Mouse (Mus musculus) thymus, postnatal 14 days (tissue): Measurements from ENCODE around the gene Bad.

Experiments used
- DNase-seq: peaks from one replicate; pipeline ENCODE4 v3.0.0; 2021

Gene Bad

DNA sequence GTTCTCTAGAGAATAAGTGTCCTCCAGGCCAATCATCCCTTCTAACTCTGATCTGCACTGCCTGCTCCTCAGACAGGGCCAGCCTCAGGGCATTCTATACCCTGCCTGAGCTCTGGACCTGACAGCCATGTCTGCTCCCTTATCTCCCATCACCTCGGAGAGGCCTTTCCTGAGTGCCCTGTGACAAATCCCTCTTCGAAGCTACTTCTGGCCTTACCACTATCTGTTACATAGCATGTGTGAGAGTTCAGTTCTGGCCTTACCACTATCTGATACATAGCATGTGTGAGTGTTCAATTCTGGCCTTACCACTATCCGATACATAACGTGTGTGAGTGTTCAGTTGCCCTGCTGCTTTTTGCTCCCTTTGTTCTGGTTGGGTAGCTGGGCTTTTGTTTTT, 26.4 kb upstream of the Bad start:
- DNase-seq: no peak

DNA sequence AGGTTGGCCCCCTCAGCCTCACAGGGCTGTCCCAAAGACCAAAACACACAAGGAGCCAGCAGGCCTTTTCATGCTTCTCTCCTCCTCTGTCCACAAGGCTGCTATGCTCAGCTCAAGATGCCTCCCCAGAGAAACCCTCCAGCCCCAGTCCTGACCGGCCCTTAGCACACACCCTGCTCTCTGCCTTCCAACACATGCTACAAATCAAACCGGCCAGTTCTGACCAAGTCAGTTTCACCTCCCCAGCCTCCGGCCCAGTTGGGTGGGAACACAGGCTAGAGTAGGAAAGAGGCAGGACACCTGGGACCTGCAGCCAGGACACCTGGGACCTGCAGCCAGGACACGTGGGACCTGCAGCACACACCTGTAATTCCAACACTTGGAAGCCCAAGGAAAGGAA, 25.2 kb upstream of the Bad start:
- no peak for DNase-seq

DNA sequence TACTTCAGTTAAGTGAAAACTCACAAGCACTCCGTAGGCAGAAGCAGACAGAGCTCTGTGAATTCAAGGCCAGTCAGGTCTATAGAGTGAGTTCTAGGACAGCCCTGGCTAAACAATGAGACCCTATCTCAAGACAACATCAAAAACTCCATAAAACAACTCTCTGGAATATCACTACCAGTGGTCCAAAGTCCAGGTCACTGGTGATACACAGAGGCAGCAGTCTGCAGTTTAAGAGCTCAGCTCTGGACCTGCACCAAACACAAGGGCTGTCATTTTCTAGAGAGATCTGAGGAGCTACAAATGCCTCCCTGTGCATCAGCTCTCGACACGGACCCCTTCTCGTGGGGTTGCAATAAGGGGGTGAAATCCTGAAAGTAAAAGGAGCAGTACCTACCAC, 23.3 kb upstream of the Bad start:
- DNase-seq: no peak

DNA sequence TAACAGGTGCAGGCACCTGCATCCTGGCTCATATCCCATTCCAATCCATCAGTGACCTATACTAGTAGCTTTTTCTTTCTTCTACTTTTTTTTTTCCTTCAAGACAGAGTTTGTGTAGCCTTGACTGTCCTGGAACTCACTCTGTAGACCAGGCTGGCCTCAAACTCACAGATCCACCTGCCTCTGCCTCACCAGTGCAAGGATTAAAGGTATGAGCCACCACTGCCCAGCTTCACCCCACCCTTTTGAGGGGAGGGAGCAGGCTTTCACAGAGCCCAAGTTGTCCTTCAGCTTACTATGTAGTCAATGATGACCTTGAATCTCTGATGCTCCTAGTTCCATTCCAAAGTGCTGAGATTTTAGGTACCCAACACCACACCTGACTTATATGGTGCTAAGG, 22.2 kb upstream of the Bad start:
- DNase-seq: no peak

DNA sequence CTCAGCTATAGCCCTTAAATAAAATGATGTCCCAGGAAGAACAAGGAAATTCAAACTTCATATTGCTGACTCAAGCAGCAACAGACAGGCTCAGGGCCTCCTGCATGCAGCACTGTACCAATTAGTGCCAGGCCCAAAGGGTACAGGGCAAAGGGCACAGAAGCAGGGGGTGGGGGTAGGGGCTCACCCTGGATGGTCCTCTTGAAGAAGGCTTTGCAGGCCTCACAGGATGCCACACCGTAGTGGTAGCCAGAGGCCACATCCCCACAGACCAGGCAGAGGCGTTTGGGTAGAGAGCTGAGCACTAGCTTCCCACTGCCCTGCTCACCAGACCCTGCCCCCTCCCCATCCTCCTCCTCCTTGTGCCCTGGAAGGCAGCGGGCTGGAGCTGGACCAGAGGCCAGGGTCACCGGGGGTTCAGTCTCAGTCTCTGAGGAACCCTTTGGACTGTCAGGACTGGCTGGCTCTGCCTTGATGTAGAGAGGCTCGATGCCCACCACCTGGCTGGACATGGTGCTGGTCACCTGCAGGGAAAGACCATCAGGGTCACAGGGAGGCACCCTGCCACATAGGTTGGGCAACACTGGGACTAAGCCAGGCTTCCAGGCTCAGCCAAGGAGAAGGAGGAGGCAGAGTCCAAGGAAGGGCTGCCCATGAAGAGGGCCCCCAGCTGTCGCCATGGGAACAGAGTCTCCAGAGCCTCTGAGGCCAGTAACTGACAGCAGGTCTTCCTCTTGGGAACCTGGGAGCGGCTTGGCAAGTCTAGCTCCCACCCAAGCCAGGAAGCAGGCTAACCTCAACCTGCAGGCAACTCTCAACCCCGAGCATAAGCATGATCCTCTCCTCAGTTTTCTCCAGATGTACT, 21.6 kb upstream of the Bad start:
- DNase-seq: peak; percentile 30

DNA sequence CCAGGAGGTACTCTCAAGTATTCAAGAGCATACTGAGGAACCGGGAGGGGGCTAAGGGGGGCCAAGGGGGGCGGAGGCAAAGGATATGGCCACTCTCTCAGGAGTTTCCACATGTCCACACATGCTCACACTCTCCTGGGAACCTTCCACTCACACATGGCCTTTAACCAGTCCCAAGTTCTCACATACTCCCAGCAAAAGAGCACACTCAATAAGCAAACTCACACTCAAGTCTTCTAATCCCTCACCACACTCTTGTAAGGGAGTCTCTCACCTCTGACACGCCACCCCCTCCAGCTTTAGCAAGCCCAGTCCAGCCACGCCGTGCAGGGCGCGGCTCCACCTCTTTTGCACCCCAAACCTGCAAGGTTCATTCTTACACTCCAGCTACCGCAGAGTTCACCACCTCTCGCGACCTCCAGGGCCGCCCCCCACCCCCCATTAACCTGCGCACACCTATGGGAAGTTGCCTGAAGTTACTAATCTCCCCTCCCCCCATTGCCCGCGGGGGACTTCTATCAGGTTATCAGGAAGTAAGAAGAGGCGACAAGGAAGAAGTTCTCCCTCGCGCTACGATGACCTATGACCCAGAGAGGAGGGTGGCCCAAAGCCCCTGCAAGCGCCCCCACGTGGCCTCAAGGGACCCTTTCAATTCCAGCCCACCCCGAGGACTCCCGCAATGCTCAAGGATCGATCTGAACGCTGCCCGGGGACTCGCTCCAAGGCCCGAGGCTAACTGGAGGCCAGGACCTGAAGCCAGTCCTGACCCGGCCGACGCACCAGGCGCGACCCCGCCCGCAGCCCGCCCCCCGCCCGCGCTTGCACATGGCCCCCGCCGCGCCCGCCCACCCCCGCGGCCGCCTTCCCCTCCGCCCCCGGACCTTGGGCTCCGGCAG, 20.7 kb upstream of the Bad start:
- peak; percentile 77 for DNase-seq

DNA sequence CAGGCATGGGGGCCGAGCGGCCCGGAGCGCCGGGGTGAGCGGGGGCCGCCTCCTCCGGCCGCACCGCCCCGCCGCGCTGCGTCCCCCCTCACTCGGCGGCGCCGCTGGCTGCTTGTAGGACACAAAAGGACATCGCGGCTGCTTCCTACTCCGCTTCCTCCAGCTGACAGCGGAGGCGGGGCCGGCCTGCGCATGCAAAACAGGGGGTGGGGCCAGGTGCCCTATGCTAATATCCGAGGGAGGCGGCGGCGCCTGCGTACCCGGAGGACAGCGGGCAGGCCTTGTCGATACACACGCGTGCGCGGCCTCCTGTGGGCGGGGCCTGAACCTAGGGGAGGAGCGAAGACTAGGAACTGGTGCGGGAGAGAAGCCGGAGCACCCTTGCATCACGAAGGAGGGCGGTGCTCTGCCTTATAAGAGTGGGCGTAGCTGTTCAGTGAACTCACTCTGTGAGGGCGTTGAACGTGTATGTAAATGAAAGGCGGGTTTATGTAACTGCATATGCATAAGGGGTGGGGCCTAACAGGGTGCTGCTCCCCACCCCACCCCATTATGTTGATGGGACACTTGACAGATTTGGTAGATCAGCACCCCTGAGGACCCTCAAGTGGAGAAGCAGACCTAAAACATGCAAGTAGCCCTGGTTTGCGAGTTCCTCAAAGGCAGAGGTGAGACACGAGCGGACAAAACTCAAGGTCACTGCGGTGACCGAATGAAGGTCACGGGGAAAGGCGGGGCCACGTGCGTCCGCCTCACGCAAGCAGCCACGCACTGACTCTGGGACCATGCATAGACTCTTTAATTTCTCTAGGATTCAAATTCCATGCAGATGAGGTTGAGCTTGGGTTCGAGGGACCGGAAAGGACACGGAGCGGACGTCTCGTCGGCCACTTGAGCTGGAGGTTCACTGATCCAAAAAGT, 19.8 kb upstream of the Bad start, which contains the start of gene Esrra:
Gene Esrra (minus strand): TSS at position 167 of the 921 bp plus-strand sequence.
- DNase-seq: peak; percentile 100

DNA sequence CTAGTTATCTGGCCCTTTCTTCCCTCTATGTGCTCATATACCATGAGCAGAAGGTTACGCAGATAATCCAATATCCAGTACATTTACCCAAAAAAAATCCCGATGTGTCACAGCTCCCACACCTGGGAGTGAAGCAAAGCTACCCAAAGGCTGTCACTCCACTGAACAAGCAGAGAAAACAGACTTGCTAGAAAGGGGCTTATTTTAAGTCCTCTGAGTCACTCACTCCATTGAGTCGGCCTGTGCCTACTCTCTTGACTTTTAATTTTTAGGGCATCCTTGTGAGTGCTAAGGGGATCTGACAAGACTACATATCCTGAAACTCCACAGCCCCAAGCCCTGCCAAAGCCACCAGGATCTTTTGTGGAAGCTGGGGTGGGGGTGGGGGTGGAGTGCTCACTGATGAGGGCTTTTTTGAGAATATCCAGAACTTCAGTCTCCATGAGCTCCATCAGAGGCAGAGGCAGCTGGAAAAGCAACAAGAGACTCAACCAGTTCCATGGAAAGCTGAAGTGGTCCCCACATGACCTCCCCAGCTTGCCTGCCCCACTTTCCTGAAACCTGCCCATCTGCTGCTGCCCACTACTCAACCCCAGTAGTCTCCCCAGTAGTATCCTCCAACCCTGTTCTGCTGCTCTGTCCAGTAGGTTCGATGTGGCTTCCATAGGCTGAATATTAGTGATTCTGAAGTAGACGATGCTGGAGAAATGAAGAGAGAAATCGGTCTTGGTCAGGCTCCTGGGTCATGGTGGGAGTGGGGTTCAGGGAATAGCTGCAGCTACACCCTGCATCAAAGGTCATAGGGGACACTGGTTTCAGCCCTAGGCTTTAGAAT, 18.5 kb upstream of the Bad start:
- DNase-seq: no peak

DNA sequence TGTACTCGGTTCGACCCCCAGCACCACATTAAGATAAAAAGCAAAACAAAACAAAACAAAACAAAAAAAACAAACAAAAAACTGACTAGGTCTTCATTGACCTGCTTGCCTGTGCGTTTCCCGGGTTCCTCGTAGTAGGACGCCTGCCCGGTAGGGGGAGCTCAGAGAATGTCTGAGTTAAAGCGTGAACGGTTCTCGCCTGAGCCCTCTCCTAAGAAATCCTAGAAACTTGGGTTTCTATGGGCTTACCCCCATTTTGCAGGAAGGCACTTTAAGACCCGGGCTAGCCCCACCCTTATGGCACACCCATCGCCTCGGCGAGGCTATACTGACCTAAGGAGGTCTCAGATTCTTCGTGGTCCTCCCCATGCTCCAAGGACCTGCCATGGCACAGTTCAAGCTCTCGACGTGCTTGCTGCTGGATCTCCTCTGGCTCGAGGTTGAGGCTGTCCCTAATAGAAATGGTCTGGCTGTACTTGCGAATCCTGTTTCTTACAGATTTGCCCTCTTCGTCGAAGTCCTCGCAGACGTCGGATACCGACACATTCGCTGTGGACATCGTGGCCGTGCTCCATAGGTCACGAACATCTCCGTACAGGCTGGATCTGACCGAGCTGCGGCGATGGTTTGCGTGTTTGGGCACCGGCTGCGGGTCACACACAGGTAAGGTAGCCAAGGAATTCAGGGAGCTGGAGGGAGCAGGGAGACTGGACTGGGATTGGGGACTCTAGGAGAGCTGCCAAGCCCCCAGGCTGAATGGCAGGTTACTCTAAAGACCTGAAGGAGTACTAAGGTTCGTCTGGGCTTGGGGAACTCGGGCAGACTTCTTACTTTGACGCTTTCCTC, 17.0 kb upstream of the Bad start:
- DNase-seq: peak; percentile 89

DNA sequence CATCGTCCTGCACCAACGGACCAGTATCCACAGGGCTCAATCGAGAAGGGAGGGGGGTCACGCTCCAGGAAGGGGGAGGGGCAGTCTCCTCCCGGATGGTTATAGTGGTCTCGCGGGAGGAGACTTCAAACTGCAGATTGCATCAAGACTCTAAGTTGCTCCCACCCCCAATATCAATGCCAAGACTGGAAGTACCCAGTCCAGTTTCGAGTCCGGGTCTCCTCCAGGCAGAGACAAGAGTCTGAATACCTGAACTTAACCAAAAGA, 16.4 kb upstream of the Bad start, which contains the start of gene Catsperz:
Gene Catsperz (minus strand): TSS at position 74 of the 267 bp plus-strand sequence.
- no peak for DNase-seq

DNA sequence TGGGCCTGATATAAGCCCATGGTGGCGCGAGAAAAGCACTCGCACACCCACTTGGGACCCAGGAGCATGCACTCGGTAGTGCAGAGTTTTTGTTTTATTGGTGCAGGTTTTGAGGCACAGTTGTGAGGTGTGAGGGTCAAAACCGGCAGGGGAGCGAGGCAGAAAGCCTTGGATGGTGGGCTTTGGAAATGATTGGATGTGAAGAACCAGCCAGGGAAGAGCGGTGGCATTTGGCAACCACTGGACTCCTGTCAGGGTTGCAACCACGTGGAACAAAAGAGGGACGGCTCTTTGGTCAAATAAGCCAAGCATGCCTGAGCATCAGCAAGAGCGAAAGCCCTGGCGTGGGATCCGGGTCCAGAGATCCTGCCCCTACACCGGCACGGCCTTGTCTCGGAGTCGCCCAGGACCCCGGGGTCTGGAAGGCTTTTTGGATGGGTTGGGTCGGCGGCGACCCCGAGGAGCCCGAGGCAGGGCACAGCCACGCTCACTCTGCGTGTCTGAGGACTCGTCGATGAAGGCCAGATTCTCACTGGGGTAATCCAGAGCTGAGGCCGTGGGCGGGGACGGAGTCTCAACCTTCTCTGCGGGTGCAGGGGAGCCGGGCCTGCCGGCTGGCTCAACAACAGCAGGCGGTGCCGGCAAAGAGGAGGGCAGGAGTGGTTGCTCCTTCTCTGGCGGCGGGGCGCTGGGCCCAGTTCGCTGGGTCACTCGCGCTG, 15.9 kb upstream of the Bad start:
- DNase-seq: no peak

DNA sequence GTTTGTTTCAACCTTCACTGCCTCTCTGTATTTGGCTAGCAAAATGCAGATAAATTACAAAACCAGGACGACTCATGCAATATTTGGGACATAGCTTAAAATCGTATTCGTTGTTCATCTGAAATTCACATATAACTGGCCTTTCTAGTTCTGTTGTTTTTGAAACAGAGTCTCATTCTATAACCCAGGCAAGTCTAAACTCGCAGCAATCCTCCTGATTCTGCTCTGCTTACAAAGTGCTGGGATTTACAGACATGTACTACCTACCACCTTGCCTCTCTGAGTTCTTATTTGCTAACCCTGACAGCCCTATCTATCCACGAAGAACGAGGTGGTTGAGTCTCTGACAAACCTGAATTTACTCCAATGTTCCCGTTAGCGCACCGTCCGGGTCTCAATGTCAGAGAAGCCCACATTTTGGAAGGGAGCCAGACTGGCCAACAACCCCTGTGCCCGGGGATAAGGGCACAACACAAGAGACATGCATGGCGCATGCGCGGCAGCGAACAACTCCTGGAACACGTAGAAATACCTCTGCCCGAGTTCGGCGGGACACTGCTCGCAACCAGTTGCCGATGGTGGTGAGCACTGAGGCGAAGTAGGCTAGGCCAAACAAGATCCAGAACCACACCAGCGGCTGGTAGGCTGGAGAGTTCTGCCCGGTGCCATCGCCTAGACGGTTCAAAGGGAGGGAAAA, 15.0 kb upstream of the Bad start:
- peak; percentile 37 for DNase-seq

DNA sequence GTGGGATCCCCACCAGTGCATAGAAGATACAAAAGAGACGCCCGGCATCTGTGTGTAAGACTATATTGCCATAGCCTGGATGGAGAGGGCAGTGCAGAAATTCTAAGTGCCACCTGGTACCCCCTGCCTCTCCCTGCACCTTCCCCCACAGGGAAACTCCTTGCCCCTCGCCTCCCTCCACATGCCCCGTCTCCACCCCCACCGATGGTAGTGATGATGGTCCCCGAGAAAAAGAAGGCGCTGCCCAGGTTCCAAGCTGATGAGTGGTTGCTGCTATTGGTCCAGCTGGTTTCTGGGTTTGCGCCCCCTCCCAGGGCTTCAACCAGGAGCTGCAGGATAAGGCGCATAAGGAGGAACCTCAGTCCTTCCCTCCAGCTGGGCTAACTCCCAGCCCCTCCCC, 13.6 kb upstream of the Bad start:
- DNase-seq: no peak

DNA sequence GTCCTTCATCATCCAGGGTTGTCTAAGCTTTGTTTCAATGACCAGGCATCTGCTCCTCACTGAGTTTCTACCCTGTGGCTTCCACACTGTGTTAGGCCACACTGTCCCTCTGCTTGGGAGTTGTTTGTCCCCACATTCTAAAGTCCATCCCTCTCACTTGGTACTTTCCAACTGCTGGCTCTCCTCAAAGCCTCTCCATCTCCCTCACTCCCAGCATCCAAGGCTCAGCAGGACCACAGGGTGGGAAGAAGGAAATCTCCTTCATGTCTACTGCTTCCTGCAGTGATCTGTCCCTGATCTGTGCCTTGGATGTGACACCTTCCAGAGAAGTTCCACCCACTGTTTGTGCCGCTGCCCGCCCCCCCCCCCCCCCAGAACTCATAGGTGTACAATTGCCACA, 10.7 kb upstream of the Bad start:
- DNase-seq: no peak

DNA sequence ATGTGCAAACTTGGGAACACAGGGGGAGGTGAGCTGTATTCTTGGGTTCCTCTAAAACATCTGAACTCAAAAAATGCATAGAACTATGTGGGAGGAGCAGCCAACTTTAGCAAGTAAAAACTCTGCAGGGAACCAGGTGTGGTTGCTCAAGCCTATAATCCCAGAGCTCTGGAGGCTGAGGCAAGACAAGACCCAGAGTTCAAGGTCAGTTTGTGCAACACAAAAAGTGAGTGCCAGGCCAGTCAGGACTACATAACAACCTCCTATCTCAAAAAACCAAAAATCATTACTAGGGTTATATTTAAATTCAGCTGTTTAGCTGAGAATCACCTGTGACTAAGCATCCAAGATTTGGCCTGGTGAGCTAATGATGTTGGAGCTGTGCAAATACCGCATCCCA, 9.6 kb upstream of the Bad start:
- DNase-seq: no peak

DNA sequence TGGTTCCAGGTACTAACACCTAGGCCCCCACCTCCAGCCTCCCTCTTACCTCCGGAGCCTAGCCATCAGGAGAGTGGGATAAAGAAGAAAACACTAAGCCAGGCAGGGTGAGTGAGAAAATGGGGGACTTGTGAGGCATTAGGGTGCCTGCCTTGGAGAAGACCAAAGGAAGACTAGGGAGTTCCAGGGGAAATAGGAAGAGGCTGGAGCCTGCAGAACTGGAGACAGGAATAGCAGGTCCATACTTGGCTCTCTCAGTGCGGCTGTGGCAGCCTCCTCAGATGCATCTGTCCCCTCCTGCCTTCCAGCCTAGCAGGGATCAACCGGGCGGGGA, 8.6 kb upstream of the Bad start:
- no peak for DNase-seq

DNA sequence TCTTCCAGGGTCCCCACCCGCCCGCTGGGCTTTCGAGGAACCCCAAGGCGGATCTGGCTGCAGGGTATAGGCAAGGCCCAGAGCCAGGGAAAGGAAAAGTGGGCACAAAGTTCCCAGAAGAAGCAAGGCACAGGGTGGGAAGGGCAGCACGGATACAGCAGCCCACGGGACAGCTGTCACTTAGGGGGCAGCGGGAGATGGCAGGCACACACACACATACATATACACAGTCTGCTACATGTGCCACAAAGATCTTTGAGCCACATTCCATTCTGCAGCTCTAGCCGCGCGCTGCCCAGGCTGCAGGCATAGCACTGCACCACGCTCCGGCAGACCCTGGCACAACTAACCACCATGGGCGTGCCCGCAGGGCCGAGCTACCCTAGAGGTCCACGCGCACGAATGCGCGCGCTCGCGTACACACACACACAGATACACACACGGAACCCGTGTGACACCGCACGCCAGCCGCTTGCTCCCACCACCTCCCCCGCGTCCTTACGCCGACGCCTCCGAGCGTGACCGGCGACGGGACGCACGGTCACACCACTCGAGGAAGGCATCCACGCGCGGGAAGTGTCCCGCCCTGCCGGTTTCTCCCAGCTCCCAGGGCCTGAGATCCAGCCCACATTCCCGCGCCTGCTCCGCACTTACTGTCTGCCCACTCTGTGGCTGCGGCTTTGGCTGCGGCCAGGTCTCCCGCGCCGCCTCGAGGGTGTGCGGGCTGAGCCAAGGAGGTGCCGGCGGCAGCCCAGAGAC, 8.0 kb upstream of the Bad start:
- no peak for DNase-seq

DNA sequence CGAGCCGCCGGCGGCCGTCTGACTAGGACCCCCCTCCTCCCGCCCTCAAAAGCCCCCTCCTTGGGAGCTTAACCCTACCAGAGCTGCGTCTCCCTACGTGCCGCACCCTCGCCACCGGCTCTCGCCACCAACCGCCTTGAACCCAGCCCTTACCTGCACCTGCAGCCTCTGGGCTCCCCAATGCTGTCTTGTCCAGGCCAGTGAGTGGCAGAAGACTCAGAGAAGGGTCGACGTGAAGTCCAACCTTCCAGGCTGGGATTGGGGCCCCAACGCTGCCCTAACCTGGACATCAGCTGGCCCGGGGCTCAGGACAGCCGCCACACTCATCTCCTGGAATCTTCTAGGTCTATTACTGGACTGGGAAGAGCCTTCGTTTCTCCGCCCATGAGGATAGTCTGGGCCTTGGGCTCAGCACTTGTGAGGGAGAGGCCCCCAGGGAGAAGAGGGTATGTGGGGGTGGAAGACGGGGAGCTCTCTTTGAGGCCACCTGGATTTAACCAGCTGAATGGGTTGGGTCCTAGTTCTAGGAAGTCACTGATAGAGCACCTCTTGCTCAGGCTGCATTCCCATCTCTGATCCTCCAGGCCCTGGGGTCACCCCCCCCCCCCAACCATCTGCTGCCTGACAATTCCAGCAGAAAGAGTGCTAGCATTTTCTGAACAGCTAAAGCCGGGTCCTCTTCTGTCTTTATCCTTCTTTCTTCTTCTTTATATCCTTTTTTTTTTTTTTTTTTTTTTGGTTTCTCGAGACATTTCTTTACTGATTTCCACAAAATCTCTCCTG, 7.3 kb upstream of the Bad start, which contains the start of gene Kcnk4:
Gene Kcnk4 (minus strand): TSS at position 321 of the 783 bp plus-strand sequence.
- DNase-seq: no peak
